Mouse (Mus musculus) midbrain, postnatal 0 days (tissue): Measurements from ENCODE around the gene Pln. TPM values are rescaled to one million over a fixed set of nuclear protein-coding genes. Genes with fewer than 3 reads are reported as not detected.

Source experiments
- ATAC-seq: fragments of 200-750 bp; cut with Nextera tagmentation; 2 replicates; pipeline ENCODE4 v1.8.0; 2017; ENCODE audit warnings: moderate number of reproducible peaks, mild to moderate bottlenecking, moderate TSS enrichment, moderate library complexity; ENCODE audit not compliant: low FRiP score
- DNase-seq: peaks from one replicate; pipeline ENCODE4 v3.0.0-alpha.2; 2015; ENCODE audit warnings: low spot score
- H3K27ac ChIP-seq: fragments of 300-500 bp; sonication (generic); 2 replicates; pipeline ENCODE4 v1.5.1; 2014; ENCODE audit warnings: low read depth, mild to moderate bottlenecking, low read length, mixed read lengths
- H3K27me3 ChIP-seq: fragments of 300-500 bp; sonication (generic); 2 replicates; pipeline ENCODE4 v1.6.1; 2014; ENCODE audit warnings: low read length, control low read depth, mixed read lengths; ENCODE audit not compliant: insufficient read depth
- H3K36me3 ChIP-seq: fragments of 300-500 bp; sonication (generic); 2 replicates; pipeline ENCODE4 v1.6.1; 2014; ENCODE audit warnings: low read length, control low read depth, mixed read lengths; ENCODE audit not compliant: insufficient read depth
- H3K4me1 ChIP-seq: fragments of 300-500 bp; sonication (generic); 2 replicates; pipeline ENCODE4 v1.6.1; 2014; ENCODE audit warnings: mild to moderate bottlenecking, control low read depth, antibody characterized with exemption, low read length, mixed read lengths; ENCODE audit not compliant: insufficient read depth
- H3K4me2 ChIP-seq: fragments of 300-500 bp; sonication (generic); 2 replicates; pipeline ENCODE4 v1.6.1; 2014; ENCODE audit warnings: low read depth, mild to moderate bottlenecking, low read length, mixed read lengths; ENCODE audit not compliant: poor library complexity, severe bottlenecking
- H3K4me3 ChIP-seq: fragments of 300-500 bp; sonication (generic); 2 replicates; pipeline ENCODE4 v1.5.1; 2014; ENCODE audit warnings: low read depth, mild to moderate bottlenecking, low read length, moderate library complexity
- H3K9ac ChIP-seq: fragments of 300-500 bp; sonication (generic); replicated peaks from 2 replicates; pipeline ENCODE4 v1.6.1; 2014; ENCODE audit warnings: mild to moderate bottlenecking, low read length, moderate library complexity, mixed read lengths; ENCODE audit not compliant: poor library complexity, severe bottlenecking
- H3K9me3 ChIP-seq: fragments of 300-500 bp; sonication (generic); 2 replicates; pipeline ENCODE4 v1.6.1; 2016; ENCODE audit warnings: low read length, control low read depth
- CTCF ChIP-seq: IDR thresholded peaks from 2 replicates; pipeline ENCODE4 v1.5.1; 2016; ENCODE audit warnings: antibody characterized with exemption, mild to moderate bottlenecking
- WGBS: fragments of 180-500 bp; shearing (Covaris S2); extraction: QIAGEN DNeasy Blood & Tissue Kit; methylation state at CpG from one replicate; pipeline ENCODE4 v1.1.7; 2014; 5-methylcytosine and 5-hydroxymethylcytosine counted together
- polyA plus RNA-seq: library from polyadenylated mRNA; unstranded; fragments of >200 nt; fragmentation: Nextera tagmentation; extraction: Ambion mirVana; gene quantifications from 2 replicates; pipeline ENCODE4 v1.2.1, GENCODE M21; 2015
- total RNA-seq: library from RNA; depleted of rRNA; stranded (reverse); fragments of >200 nt; gene quantifications from 2 replicates; pipeline ENCODE4 v1.2.3, GENCODE M21; 2014

The Pln gene
- total and polyA plus RNA-seq, 2 experiments from 2014 or later: 0.20 TPM; not detected in 1

DNA sequence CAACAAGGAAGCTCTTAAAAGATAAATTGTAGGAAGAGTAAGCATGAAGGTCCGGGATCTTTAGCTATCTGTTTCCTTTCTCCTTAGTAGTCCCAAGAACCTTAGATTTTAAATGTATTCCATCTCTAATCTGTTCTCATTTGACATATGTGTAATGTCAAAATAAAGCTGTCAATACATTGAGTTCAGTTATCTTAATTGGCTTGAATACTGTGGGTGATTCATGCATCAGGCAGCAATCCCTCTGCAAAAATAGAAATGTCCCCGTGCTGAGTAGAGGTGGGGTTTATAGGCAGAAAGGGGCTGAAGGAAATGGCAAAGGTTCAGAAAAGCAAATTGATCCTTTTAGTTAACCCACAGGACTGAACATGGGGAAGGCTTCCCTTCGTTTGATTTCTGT, 8.2 kb upstream of the Pln start:
- Histone ChIP-seq H3K9me3 (no peaks in the 10 kb centered on the region), H3K27ac (no peak overlapping the region), H3K36me3 (no peaks in the 10 kb centered on the region), H3K4me2 (no peak overlapping the region), H3K4me1 (no peaks in the 10 kb centered on the region), H3K4me3 (no peak overlapping the region), H3K9ac (no peak overlapping the region), H3K27me3 (no peaks in the 10 kb centered on the region)
- DNase-seq (no peak), ATAC-seq (no peak)
- WGBS: 79% methylated on average over 3 of the region's 3 CpGs
- no peak for TF ChIP-seq CTCF

DNA sequence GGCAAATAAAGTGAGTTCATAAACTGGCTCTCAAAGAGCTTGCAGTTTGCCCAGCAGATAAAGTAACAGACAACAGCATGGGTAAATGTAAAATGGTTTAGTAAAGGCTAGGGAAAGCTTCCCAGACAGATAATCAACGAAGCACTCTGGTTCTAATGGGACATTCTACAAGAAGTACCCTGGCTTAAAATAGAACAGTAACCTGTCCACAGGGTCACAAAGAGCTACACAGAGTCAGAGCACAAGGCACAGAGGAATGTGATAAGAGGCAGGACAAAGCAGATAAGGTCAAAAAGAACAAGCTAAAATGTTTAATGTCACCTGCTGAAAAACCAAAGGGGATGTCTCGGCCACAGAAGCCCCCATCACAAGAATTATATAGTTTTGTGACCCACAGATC, 4.7 kb upstream of the Pln start:
- Histone ChIP-seq H3K9ac (no peak overlapping the region), H3K36me3 (no peaks in the 10 kb centered on the region), H3K9me3 (no peaks in the 10 kb centered on the region), H3K4me1 (no peaks in the 10 kb centered on the region), H3K4me3 (no peak overlapping the region), H3K4me2 (no peak overlapping the region), H3K27ac (no peak overlapping the region), H3K27me3 (no peaks in the 10 kb centered on the region)
- no peak for TF ChIP-seq CTCF
- 76% methylated on average over 2 of the region's 2 CpGs for WGBS
- ATAC-seq (no peak), DNase-seq (no peak)

DNA sequence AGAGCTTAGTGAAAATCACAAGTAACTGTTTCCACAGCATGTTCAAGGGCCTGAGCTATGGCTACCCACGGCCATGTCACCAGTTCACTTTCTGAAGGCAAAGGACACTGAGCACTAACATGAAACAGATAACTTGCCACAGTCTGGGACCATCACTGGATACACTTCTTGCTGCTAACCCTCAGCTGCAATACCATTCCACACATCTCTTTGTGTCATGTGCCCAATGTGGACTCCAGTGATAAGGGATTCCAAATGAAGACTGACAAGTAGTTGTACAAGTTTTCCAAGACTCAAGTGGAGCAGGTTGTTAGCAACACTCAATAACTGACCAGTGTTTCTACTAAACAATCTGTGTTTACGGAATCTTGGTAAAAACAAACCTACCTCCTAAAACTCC, 2.2 kb upstream of the Pln start:
- no peak for TF ChIP-seq CTCF
- no peaks in the 10 kb centered on the region for H3K9me3 ChIP-seq
- H3K36me3 ChIP-seq: no peaks in the 10 kb centered on the region
- H3K27ac ChIP-seq: no peak overlapping the region
- H3K4me2 ChIP-seq: no peak overlapping the region
- DNase-seq (no peak), ATAC-seq (no peak)
- 97% methylated on average over 2 of the region's 2 CpGs for WGBS
- H3K9ac ChIP-seq: no peak overlapping the region
- H3K4me3 ChIP-seq: no peak overlapping the region
- H3K4me1 ChIP-seq: no peaks in the 10 kb centered on the region
- H3K27me3 ChIP-seq: no peaks in the 10 kb centered on the region

DNA sequence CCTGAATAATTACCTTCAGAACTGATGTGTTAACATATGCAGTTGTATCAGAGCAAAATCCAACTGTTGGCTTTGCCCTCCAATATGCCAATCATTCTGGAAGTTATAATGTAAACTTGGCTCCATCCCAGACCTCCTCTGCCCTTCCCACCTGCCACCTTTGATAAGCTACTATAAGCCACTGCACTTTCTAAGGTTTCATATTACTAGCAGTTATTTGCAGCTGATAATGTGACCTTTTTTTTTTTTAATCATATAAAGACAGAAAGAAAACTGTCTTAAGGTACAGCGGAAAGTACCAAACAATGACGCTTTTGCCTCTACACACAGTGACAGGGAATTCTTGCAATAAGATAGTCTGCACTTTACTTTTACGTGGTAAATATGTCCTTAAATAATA, 1.5 kb upstream of the Pln start:
- Histone ChIP-seq H3K9me3 (no peaks in the 10 kb centered on the region), H3K9ac (no peak overlapping the region), H3K27ac (no peak overlapping the region), H3K4me2 (no peak overlapping the region), H3K4me3 (no peak overlapping the region), H3K4me1 (no peaks in the 10 kb centered on the region), H3K27me3 (no peaks in the 10 kb centered on the region), H3K36me3 (no peaks in the 10 kb centered on the region)
- WGBS: 92% methylated on average over 3 of the region's 3 CpGs
- TF ChIP-seq CTCF: no peak
- DNase-seq (no peak), ATAC-seq (no peak)

DNA sequence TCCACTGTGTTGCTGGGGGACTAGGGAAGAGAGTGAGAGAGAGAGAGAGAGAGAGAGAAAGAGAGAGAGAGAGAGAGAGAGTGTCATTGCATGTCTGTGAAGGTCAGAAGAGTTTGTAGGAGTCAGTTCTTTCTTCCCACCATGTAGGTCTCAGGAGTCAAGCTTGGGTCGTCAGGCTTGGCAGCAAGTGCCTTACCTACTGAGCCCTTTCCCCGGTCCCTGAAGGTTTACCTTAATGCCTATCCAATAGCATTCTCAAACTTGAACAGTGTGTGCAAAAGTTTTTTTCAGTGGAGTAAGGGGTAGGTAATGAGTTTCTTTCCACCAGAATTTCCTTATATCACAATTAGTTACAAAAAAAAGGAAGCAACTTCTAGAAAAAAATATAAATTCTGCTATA, 1.6 kb downstream of the Pln start:
- no peak overlapping the region for H3K9ac ChIP-seq
- no peak overlapping the region for H3K4me2 ChIP-seq
- 59% methylated on average over 2 of the region's 2 CpGs for WGBS
- no peak for ATAC-seq
- no peaks in the 10 kb centered on the region for H3K4me1 ChIP-seq
- no peaks in the 10 kb centered on the region for H3K36me3 ChIP-seq
- H3K9me3 ChIP-seq: no peaks in the 10 kb centered on the region
- TF ChIP-seq CTCF: no peak
- no peak overlapping the region for H3K27ac ChIP-seq
- H3K4me3 ChIP-seq: no peak overlapping the region
- H3K27me3 ChIP-seq: no peaks in the 10 kb centered on the region
- no peak for DNase-seq

DNA sequence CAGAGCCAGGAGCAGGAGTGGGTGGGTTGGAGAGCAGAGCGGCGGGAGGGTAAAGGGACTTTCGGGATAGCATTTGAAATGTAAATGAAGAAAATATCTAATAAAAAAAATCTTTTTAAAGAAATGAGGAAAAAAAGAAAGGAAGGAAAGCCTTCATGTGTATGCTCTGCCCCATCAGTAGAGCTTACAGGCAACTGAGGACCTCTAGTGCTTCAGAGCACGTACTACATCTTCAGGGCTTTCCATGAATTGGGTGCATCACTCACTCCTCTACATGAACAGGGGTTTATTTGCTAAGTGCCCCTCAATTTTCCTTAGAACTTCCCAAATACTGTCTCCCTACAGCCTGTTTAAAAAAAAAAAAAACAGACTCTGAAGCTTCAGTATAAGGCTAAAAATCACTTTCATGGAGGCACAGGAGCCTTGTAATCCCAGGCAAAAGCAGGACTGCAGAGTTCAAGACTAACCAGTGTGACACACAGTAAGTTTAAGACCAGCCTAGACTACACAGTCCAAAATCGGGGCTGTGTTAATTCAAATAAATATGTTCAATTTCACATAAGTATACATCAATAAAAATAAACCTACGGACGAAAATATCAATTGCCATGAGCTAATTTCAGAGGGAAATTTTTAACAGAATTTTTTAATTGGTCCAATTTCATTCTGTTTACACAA, 4.0 kb downstream of the Pln start:
- peak; percentile 56 for DNase-seq
- Histone ChIP-seq H3K27ac (no peak overlapping the region), H3K4me2 (no peak overlapping the region), H3K9me3 (no peaks in the 10 kb centered on the region), H3K4me3 (no peak overlapping the region), H3K4me1 (no peaks in the 10 kb centered on the region), H3K36me3 (no peaks in the 10 kb centered on the region), H3K9ac (no peak overlapping the region), H3K27me3 (no peaks in the 10 kb centered on the region)
- TF ChIP-seq CTCF: peak; percentile 81
- WGBS: 73% methylated on average over 7 of the region's 7 CpGs
- peak; percentile 69; the same call in 1 of the 2 replicates for ATAC-seq
